Mouse (Mus musculus): ENCODE measurements around the gene Stk4. TPM values are rescaled to one million over a fixed set of nuclear protein-coding genes. Genes with fewer than 3 reads are reported as not detected.

Stk4 gene
- polyA plus RNA-seq, 1 experiment from 2014 or later, result 38.8 TPM

DNA sequence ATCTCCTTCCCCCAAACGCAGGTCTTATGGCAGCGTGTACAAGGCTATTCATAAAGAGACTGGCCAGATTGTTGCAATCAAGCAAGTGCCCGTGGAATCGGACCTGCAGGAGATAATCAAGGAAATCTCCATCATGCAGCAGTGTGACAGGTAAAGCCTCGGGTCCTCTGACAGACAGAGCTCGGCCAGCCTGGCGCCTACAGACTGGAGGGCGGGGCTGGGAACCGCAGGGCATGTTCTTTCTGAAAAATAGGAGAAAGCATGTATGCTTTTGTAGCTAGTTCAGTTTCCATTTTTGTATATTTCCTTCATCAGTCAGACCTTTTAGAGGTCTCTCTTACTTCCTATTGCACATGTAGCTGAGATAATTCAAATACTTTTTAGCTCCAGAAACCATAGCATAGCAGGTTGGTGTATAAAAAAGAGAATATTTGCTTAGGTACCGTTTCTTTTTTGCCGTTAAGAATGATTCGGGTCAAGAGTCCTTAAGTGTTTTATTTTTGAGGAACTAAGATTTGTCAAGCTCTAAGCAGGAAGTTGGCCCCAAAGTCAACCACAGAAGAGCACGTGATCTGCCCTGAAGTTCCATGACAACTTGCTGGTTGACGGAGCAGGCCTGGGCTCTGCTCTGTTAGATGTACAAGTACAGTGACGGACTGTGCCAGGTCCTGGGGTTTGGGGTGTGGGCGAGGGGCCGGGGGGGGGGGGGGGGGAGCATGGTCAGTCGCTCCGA lies 13.7 kb downstream of the Stk4 start:
- Histone ChIP-seq H3K36me3 (replicated peaks) (peaks cover 95% of the 10 kb centered on the region), H3K9me3 (no peaks in the 10 kb centered on the region), H3K4me3 (no peak overlapping the region), H3K27me3 (ENCODE audit: poor library complexity, severe bottlenecking) (no peaks in the 10 kb centered on the region), H3K4me1 (no peaks in the 10 kb centered on the region), H3K27ac (no peak overlapping the region)
- no peak for DNase-seq (ENCODE audit: extremely low spot score, low spot score)
- whole genome bisulfite sequencing, result 90% methylated on average over 19 of the region's 19 CpGs

DNA sequence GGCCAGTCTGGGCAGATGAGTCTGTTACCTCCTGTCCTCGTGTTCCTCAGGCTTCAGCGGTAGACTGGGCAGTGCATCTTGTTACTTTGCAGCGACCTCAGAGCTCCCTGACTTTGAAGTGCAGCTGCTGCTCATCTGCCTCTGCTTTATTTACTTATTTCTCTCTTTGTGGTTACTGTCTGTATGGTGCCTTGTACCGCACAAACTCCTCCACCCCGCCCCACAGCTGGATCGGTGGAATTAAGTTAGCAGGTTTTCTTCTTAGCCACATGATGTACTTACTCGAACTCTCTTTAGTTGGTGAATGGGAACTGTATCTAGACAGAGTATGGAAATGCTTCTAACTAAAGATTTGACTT lies 14.2 kb downstream of the Stk4 start:
- H3K9me3 ChIP-seq, result no peaks in the 10 kb centered on the region
- DNase-seq (ENCODE audit: extremely low spot score, low spot score), result no peak
- H3K4me1 ChIP-seq, result no peaks in the 10 kb centered on the region
- peaks cover 100% of the 10 kb centered on the region for H3K36me3 ChIP-seq (replicated peaks)
- H3K27ac ChIP-seq, result no peak overlapping the region
- no peaks in the 10 kb centered on the region for H3K27me3 ChIP-seq (ENCODE audit: poor library complexity, severe bottlenecking)
- no peak overlapping the region for H3K4me3 ChIP-seq
- 97% methylated on average over 7 of the region's 7 CpGs for WGBS

- H3K4me1 ChIP-seq, result no peaks in the 10 kb centered on the region
- no peaks in the 10 kb centered on the region for H3K27me3 ChIP-seq (ENCODE audit: poor library complexity, severe bottlenecking)
- no peak for DNase-seq (ENCODE audit: extremely low spot score, low spot score)
- H3K36me3 ChIP-seq (replicated peaks), result peaks cover 99% of the 10 kb centered on the region
- H3K27ac ChIP-seq, result no peak overlapping the region
- H3K9me3 ChIP-seq, result no peaks in the 10 kb centered on the region
- WGBS, result 90% methylated on average over 6 of the region's 6 CpGs
- H3K4me3 ChIP-seq, result no peak overlapping the region
Measured at GRCm38 (mm10) chr2:164087416-164088017, 17.4 kb downstream of the Stk4 start.

- no peaks in the 10 kb centered on the region for H3K27me3 ChIP-seq (ENCODE audit: poor library complexity, severe bottlenecking)
- no peak for DNase-seq (ENCODE audit: extremely low spot score, low spot score)
Measured at GRCm38 (mm10) chr2:164089508-164089907, 19.4 kb downstream of the Stk4 start.

DNA sequence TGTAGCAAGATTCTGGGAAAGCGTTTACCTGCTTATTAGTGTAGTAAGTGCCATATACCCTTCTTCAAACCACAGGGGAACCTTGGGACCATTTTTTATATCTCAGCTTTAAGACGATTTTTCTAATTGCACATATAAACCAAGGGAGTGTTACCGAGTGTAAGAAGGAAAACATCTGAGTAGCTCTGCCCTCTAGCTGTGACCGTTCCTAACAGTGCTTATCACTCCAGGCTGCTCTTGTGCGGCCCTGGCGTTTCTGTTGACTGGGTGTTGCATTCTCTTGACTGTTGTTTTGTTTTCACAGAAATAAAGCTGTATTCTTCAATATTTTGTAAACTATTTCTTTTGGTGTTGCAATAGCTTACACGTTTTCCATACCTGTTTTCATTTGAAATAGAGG lies 24.0 kb downstream of the Stk4 start:
- no peaks in the 10 kb centered on the region for H3K4me1 ChIP-seq
- 85% methylated on average over 7 of the region's 7 CpGs for WGBS
- H3K27ac ChIP-seq, result no peak overlapping the region
- peaks cover 81% of the 10 kb centered on the region for H3K36me3 ChIP-seq (replicated peaks)
- no peaks in the 10 kb centered on the region for H3K27me3 ChIP-seq (ENCODE audit: poor library complexity, severe bottlenecking)
- DNase-seq (ENCODE audit: extremely low spot score, low spot score), result no peak
- H3K9me3 ChIP-seq, result no peaks in the 10 kb centered on the region
- no peak overlapping the region for H3K4me3 ChIP-seq

More at GRCm38 (mm10) chr2:164089508-164089907, 19.4 kb downstream of the Stk4 start:
- peaks cover 90% of the 10 kb centered on the region for H3K36me3 ChIP-seq (replicated peaks)
- H3K4me3 ChIP-seq, result no peak overlapping the region
- H3K4me1 ChIP-seq, result no peaks in the 10 kb centered on the region
- H3K9me3 ChIP-seq, result no peaks in the 10 kb centered on the region
- no peak overlapping the region for H3K27ac ChIP-seq
- WGBS, result 92% methylated on average over 4 of the region's 4 CpGs

- 94% methylated on average over 11 of the region's 11 CpGs for WGBS
- no peak for DNase-seq (ENCODE audit: extremely low spot score, low spot score)
- peaks cover 83% of the 10 kb centered on the region for H3K36me3 ChIP-seq (replicated peaks)
Measured at GRCm38 (mm10) chr2:164098603-164099250, 28.6 kb downstream of the Stk4 start.

DNA sequence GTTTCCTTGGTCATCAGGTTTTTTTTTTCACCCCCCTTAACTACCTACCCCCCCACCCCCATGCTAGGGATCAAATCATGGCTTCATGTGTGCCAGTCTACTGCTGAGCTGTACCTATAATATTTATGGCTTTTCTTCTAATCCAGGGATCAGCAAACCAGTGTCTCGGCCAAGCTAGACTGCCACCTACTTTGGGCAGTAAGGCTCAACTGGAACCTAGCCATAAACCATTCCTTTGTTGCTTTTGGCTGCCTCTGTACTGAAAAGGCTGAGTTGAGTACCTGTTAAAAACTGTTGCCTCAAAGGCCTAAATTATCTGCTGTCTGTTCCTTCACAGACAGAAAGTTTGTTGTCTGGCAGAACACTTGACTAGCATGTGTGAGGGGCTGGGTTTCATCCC lies 31.8 kb downstream of the Stk4 start:
- Histone ChIP-seq H3K27ac (no peak overlapping the region), H3K36me3 (replicated peaks) (peaks cover 85% of the 10 kb centered on the region), H3K4me1 (no peaks in the 10 kb centered on the region), H3K4me3 (no peak overlapping the region), H3K27me3 (ENCODE audit: poor library complexity, severe bottlenecking) (no peaks in the 10 kb centered on the region), H3K9me3 (no peaks in the 10 kb centered on the region)
- 82% methylated on average over 1 of the region's 1 CpGs for WGBS
- DNase-seq (ENCODE audit: extremely low spot score, low spot score), result no peak

More at GRCm38 (mm10) chr2:164098603-164099250, 28.6 kb downstream of the Stk4 start:
- no peaks in the 10 kb centered on the region for H3K27me3 ChIP-seq (ENCODE audit: poor library complexity, severe bottlenecking)
- H3K9me3 ChIP-seq, result no peaks in the 10 kb centered on the region
- no peaks in the 10 kb centered on the region for H3K4me1 ChIP-seq
- no peak overlapping the region for H3K4me3 ChIP-seq
- no peak overlapping the region for H3K27ac ChIP-seq

DNA sequence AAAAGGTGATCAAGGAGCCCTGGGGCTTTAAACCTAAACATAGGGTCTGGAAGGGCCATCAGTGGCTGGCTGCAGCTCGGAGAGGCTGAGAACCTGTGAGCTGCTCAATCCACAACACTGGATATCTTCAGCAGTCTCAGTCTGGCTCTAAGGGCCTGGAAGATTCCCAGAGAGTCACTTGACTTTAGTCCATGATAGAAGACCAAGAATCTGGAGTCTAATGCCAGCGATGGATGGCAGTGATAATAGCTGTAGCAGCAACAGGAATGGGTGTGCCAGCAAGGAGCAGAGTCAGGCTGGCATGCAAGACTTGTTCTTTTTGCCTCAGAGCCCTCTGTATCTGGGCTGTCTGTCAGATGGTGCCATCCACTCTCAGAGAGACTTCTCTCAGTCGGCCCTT lies 32.2 kb downstream of the Stk4 start:
- WGBS, result 87% methylated on average over 3 of the region's 3 CpGs
- no peaks in the 10 kb centered on the region for H3K27me3 ChIP-seq (ENCODE audit: poor library complexity, severe bottlenecking)
- peaks cover 4% of the 10 kb centered on the region for H3K4me1 ChIP-seq
- no peak overlapping the region for H3K4me3 ChIP-seq
- H3K9me3 ChIP-seq, result no peaks in the 10 kb centered on the region
- H3K36me3 ChIP-seq (replicated peaks), result peaks cover 89% of the 10 kb centered on the region
- DNase-seq (ENCODE audit: extremely low spot score, low spot score), result no peak
- H3K27ac ChIP-seq, result no peak overlapping the region

- WGBS, result 41% methylated on average over 4 of the region's 4 CpGs
- Histone ChIP-seq H3K27me3 (ENCODE audit: poor library complexity, severe bottlenecking) (no peaks in the 10 kb centered on the region), H3K36me3 (replicated peaks) (peaks cover 84% of the 10 kb centered on the region), H3K27ac (no peak overlapping the region), H3K4me3 (no peak overlapping the region), H3K4me1 (peaks cover 9% of the 10 kb centered on the region), H3K9me3 (no peaks in the 10 kb centered on the region)
- DNase-seq (ENCODE audit: extremely low spot score, low spot score), result peak; percentile 26
Measured at GRCm38 (mm10) chr2:164103501-164103900, 33.4 kb downstream of the Stk4 start.

DNA sequence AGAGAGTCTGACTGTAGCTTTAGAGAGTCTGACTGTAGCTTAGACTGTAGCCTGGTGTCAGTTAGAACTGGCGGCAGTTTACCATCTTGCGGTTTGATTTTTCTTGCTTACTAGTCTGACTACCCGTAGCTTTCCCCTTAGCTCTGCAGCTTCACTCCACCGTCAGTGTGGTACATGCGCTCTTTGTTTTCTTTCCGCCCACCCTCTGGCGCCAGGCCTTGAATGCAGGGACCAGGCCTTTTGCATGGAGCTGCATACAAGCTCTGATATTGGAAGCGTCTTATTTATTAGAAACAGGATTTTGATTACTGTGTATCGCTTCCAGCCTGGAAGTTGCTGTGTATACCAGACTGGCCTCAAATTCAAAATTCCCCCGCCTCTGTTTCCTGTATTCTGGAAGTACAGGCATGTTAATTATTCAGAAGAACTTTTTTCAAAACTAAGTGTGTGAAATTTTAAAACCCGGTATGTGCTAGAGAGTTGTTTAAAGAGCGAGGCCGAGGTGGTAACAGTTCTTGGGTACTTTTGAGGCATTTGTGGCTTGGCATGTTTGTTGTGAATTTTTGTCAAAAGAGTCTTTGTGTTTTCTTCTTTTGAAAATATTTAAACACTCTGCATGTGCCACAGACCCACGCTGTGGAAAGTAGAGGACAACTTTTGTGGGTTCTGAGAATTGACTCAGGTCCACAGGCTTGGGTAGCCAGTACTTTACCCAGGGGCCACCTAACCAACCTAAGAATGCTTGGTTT lies 36.3 kb downstream of the Stk4 start:
- H3K9me3 ChIP-seq, result no peaks in the 10 kb centered on the region
- no peak overlapping the region for H3K27ac ChIP-seq
- WGBS, result 90% methylated on average over 14 of the region's 14 CpGs
- peaks cover 12% of the 10 kb centered on the region for H3K4me1 ChIP-seq
- no peaks in the 10 kb centered on the region for H3K27me3 ChIP-seq (ENCODE audit: poor library complexity, severe bottlenecking)
- DNase-seq (ENCODE audit: extremely low spot score, low spot score), result no peak
- no peak overlapping the region for H3K4me3 ChIP-seq
- peaks cover 68% of the 10 kb centered on the region for H3K36me3 ChIP-seq (replicated peaks)

DNA sequence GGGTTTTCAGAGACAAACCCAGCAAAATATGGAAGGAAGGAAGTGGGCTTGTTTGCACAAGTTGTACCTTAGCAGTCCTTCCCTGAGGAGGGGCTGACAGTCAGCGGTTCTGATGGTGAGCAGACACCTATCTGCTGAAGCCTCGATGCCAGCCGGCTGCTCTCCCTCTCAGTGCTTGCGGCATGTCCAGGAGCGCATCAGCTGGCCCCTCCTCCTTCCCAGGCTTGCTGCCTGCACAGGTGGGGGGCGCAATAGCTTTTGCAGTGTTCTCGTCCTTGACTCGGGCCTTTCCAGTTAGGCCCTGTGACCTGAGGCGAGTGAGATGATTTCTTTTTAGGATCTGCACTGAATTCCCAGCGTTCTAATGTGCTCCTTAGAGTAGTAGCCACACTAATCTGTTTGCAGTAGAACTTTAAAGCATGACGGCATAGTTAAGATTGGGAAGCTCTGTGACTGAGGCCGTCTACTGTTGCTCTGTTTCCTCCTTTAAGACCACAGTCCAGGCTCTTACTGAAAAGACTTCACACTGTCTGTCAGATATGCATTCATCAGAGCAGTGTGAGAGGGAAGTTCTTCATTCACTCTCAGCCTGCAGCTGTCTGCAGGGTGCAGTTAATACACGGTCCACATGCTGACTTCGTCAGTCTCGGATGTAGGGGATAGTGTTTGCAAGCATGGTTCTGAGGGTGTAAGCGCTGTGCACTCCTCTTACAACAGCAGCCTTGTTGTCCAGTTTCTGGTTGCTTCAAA lies 37.2 kb downstream of the Stk4 start:
- 77% methylated on average over 16 of the region's 16 CpGs for WGBS
- Histone ChIP-seq H3K4me1 (peaks cover 12% of the 10 kb centered on the region), H3K4me3 (no peak overlapping the region), H3K27me3 (ENCODE audit: poor library complexity, severe bottlenecking) (no peaks in the 10 kb centered on the region), H3K9me3 (no peaks in the 10 kb centered on the region), H3K27ac (no peak overlapping the region), H3K36me3 (replicated peaks) (peaks cover 67% of the 10 kb centered on the region)
- no peak for DNase-seq (ENCODE audit: extremely low spot score, low spot score)

GRCm38 (mm10) chr2:164108501-164108900 lies 38.4 kb downstream of the Stk4 start:
- no peak overlapping the region for H3K4me3 ChIP-seq
- H3K9me3 ChIP-seq, result no peaks in the 10 kb centered on the region
- peaks cover 12% of the 10 kb centered on the region for H3K4me1 ChIP-seq
- DNase-seq (ENCODE audit: extremely low spot score, low spot score), result no peak
- no peaks in the 10 kb centered on the region for H3K27me3 ChIP-seq (ENCODE audit: poor library complexity, severe bottlenecking)
- WGBS, result 73% methylated on average over 4 of the region's 4 CpGs
- H3K36me3 ChIP-seq (replicated peaks), result peaks cover 59% of the 10 kb centered on the region
- H3K27ac ChIP-seq, result no peak overlapping the region

Measured in forebrain, embryonic 10.5 days (tissue).